Mouse (Mus musculus) limb, embryonic 14.5 days (tissue): ENCODE measurements around the gene Tmem120a. TPM values are rescaled to one million over a fixed set of nuclear protein-coding genes. Genes with fewer than 3 reads are reported as not detected.

Experiments used
- ATAC-seq: fragments of 200-750 bp; cut with Nextera tagmentation; 2 replicates; pipeline ENCODE4 v1.8.0; 2017; ENCODE audit warnings: low read depth, moderate number of reproducible peaks, moderate TSS enrichment; ENCODE audit not compliant: low FRiP score
- DNase-seq: peaks from one replicate; pipeline ENCODE4 v3.0.0-alpha.2; 2015; ENCODE audit warnings: low spot score
- H3K27ac ChIP-seq: fragments of 300-500 bp; sonication (generic); replicated peaks from 2 replicates; pipeline ENCODE4 v1.5.1; 2014; ENCODE audit warnings: low read depth, mild to moderate bottlenecking, low read length, moderate library complexity, mixed read lengths
- H3K27me3 ChIP-seq: fragments of 300-500 bp; sonication (generic); 2 replicates; pipeline ENCODE4 v1.6.1; 2014; ENCODE audit warnings: low read length, mixed read lengths; ENCODE audit not compliant: control insufficient read depth, insufficient read depth
- H3K36me3 ChIP-seq: fragments of 300-500 bp; sonication (generic); 2 replicates; pipeline ENCODE4 v1.6.1; 2014; ENCODE audit warnings: mild to moderate bottlenecking, low read length, moderate library complexity, mixed read lengths; ENCODE audit not compliant: control insufficient read depth, insufficient read depth
- H3K4me1 ChIP-seq: fragments of 300-500 bp; sonication (generic); 2 replicates; pipeline ENCODE4 v1.6.1; 2014; ENCODE audit warnings: antibody characterized with exemption, low read length, mixed read lengths; ENCODE audit not compliant: control insufficient read depth, insufficient read depth
- H3K4me2 ChIP-seq: fragments of 300-500 bp; sonication (generic); replicated peaks from 2 replicates; pipeline ENCODE4 v1.6.1; 2014; ENCODE audit warnings: low read depth, mild to moderate bottlenecking, low read length, moderate library complexity; ENCODE audit not compliant: severe bottlenecking
- H3K4me3 ChIP-seq: fragments of 300-500 bp; sonication (generic); replicated peaks from 2 replicates; pipeline ENCODE4 v1.5.1; 2014; ENCODE audit warnings: low read length
- H3K9ac ChIP-seq: fragments of 300-500 bp; sonication (generic); 2 replicates; pipeline ENCODE4 v1.6.1; 2014; ENCODE audit warnings: mild to moderate bottlenecking, low read depth, low read length, moderate library complexity; ENCODE audit not compliant: severe bottlenecking
- H3K9me3 ChIP-seq: fragments of 300-500 bp; sonication (generic); 2 replicates; pipeline ENCODE4 v1.6.1; 2016; ENCODE audit warnings: low read length; ENCODE audit not compliant: control insufficient read depth
- POLR2A ChIP-seq: fragments of 200-500 bp; IDR thresholded peaks from 2 replicates; pipeline ENCODE4 v1.8.0; 2012; ENCODE audit warnings: inconsistent platforms, mild to moderate bottlenecking, moderate library complexity, borderline replicate concordance; ENCODE audit not compliant: insufficient read depth, insufficient read length; ENCODE audit errors: extremely low read depth
- WGBS: fragments of 180-500 bp; shearing (Covaris S2); extraction: QIAGEN DNeasy Blood & Tissue Kit; methylation state at CpG from one replicate; pipeline ENCODE4 v1.1.7; 2014; 5-methylcytosine and 5-hydroxymethylcytosine counted together
- polyA plus RNA-seq, 2 experiments: library from polyadenylated mRNA; depleted of rRNA in 1 of 2; stranded (reverse) in 1 of 2; unstranded in 1 of 2; fragments of >200 nt; fragmentation: Nextera tagmentation in 1 of 2; extraction: Ambion mirVana in 1 of 2; gene quantifications; 2 replicates each; pipeline versions ENCODE4 v1.2.1 to v1.2.3; 2012 to 2014

Tmem120a gene
- polyA plus RNA-seq, 2 experiments: 21.3 to 48.1 TPM

DNA sequence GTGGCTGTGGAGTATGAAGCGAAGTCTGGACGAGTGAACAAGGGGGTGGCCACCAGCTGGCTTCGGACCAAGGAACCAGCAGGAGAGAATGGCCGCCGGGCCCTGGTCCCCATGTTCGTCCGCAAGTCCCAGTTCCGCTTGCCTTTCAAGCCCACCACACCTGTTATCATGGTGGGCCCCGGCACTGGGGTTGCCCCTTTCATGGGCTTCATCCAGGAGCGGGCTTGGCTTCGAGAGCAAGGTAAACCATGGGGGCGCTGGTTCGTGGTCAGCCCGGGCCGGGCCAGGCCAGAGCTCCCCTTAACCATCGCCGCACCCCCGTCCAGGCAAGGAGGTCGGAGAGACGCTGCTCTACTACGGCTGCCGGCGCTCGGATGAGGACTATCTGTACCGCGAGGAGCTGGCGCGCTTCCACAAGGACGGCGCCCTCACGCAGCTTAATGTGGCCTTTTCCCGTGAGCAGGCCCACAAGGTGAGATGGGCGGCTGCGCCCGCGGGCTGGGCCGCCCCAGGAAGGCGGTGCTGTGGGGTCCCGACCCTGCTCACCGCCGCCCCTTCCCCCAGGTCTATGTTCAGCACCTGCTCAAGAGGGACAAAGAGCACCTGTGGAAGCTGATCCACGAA is 10.1 kb downstream of the Tmem120a start:
- H3K4me1 ChIP-seq: no peaks in the 10 kb centered on the region
- H3K9ac ChIP-seq: no peak overlapping the region
- H3K9me3 ChIP-seq: no peaks in the 10 kb centered on the region
- ATAC-seq: no peak
- no peak for DNase-seq
- TF ChIP-seq POLR2A: no peak
- H3K4me2 ChIP-seq: no peak overlapping the region
- peaks cover 86% of the 10 kb centered on the region for H3K36me3 ChIP-seq
- WGBS: 88% methylated on average over 36 of the region's 42 CpGs
- H3K27ac ChIP-seq: no peak overlapping the region
- H3K4me3 ChIP-seq: no peak overlapping the region
- no peaks in the 10 kb centered on the region for H3K27me3 ChIP-seq

DNA sequence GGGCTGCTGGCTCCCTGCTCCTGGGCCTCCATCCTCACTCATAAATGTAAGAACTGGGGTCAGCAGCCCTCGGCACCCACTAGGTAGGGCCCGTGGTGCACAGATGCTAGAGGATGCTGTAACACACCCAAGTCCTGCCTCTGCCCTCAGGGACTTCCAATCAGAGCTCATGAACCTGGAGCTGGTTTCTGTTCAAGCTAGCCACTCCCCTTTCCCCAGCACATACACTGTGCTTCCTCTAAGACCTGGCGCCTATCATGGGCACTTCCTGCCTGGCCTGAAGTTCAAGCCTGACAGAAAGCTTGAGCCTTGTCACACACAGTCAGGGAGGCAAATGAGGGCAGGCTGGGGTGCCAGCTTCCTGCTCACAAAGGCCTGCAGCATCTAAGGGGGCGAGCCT is 11.2 kb downstream of the Tmem120a start:
- WGBS: 86% methylated on average over 4 of the region's 4 CpGs
- H3K4me2 ChIP-seq: no peak overlapping the region
- no peak overlapping the region for H3K9ac ChIP-seq
- H3K9me3 ChIP-seq: no peaks in the 10 kb centered on the region
- no peaks in the 10 kb centered on the region for H3K4me1 ChIP-seq
- DNase-seq (no peak), ATAC-seq (no peak)
- H3K27me3 ChIP-seq: no peaks in the 10 kb centered on the region
- peaks cover 90% of the 10 kb centered on the region for H3K36me3 ChIP-seq
- H3K4me3 ChIP-seq: no peak overlapping the region
- H3K27ac ChIP-seq: no peak overlapping the region
- no peak for TF ChIP-seq POLR2A

DNA sequence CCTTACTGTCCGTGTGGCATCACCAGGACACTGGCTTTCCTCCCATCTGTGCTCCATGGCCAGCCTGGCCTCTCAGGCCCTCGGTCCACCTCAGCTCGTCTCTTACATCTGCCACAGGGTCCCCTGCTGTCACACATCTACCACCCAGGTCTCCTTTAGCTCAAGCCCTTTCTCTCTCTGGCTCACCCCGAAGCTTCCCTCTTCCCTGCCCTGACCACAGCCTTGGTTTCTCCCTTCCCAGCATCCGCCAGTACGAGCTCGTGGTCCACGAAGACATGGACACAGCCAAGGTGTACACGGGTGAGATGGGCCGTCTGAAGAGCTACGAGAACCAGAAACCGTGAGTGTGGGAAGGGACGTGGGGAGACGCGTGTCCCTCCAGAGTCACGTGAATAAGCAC is 12.9 kb downstream of the Tmem120a start:
- no peaks in the 10 kb centered on the region for H3K27me3 ChIP-seq
- no peak overlapping the region for H3K4me3 ChIP-seq
- ATAC-seq (no peak), DNase-seq (no peak)
- no peak overlapping the region for H3K9ac ChIP-seq
- WGBS: 95% methylated on average over 16 of the region's 16 CpGs
- peaks cover 78% of the 10 kb centered on the region for H3K36me3 ChIP-seq
- no peak overlapping the region for H3K4me2 ChIP-seq
- H3K27ac ChIP-seq: no peak overlapping the region
- TF ChIP-seq POLR2A: no peak
- H3K9me3 ChIP-seq: no peaks in the 10 kb centered on the region
- H3K4me1 ChIP-seq: peaks cover 7% of the 10 kb centered on the region

DNA sequence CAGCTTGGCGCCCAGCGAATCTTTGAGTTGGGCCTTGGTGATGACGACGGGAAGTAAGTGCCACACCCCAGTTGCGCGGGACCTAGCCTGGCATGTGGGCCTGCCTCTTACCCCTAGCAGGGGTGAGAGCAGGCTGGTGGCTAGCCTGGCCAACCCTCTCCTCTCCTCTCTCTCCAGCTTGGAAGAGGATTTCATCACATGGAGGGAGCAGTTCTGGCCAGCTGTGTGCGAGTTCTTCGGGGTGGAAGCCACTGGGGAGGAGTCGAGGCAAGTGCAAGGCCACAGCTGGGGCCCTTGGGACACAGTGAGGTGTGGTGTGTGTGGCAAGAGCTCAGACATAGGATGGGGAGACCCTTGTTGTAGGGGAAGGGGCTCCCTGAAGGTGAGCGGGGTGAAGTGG is 13.3 kb downstream of the Tmem120a start:
- Histone ChIP-seq H3K36me3 (peaks cover 74% of the 10 kb centered on the region), H3K4me1 (peaks cover 11% of the 10 kb centered on the region), H3K4me2 (no peak overlapping the region), H3K27me3 (no peaks in the 10 kb centered on the region), H3K4me3 (no peak overlapping the region), H3K9me3 (no peaks in the 10 kb centered on the region), H3K9ac (no peak overlapping the region), H3K27ac (no peak overlapping the region)
- no peak for DNase-seq
- TF ChIP-seq POLR2A: no peak
- no peak for ATAC-seq
- 95% methylated on average over 10 of the region's 10 CpGs for WGBS

DNA sequence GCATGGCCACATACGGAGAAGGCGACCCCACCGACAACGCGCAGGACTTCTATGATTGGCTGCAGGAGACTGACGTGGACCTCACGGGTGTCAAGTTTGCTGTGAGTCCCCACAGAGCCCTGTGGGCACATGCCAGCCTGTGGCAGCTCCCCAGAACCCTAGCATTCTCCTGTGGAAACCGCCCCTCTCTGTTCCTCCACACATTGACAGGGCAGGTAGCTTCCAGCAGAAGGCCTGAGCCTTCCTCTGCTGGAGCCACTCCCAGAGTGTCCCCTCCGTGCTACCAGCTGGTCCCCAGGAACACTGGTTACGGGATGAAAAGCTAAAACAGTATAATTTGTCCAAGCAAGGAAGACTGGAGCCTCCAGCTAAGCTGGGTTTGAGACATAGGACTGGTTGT is 14.0 kb downstream of the Tmem120a start:
- Histone ChIP-seq H3K27ac (no peak overlapping the region), H3K27me3 (no peaks in the 10 kb centered on the region), H3K36me3 (peaks cover 68% of the 10 kb centered on the region), H3K9ac (no peak overlapping the region), H3K4me1 (peaks cover 18% of the 10 kb centered on the region), H3K4me2 (no peak overlapping the region), H3K4me3 (no peak overlapping the region), H3K9me3 (no peaks in the 10 kb centered on the region)
- ATAC-seq (no peak), DNase-seq (no peak)
- 97% methylated on average over 10 of the region's 10 CpGs for WGBS
- no peak for TF ChIP-seq POLR2A

DNA sequence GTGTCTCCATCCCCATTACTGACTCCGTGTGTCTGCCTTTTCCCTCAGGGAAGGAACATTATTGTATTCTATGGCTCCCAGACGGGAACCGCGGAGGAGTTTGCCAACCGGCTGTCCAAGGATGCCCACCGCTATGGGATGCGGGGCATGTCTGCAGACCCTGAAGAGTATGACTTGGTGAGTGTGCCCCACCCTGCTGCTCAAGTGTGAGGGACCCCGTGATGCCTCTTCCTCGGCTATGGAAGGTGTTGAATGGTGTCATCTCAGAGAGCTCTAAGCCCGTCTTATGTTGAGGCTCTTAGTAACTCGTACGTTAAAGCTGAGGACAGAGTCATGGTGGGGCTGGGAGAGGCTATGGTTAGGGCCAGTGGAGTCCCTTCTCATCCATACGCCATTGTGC is 14.9 kb downstream of the Tmem120a start:
- no peak overlapping the region for H3K9ac ChIP-seq
- DNase-seq (no peak), ATAC-seq (no peak)
- 88% methylated on average over 13 of the region's 13 CpGs for WGBS
- no peak overlapping the region for H3K4me2 ChIP-seq
- H3K27ac ChIP-seq: no peak overlapping the region
- peaks cover 27% of the 10 kb centered on the region for H3K4me1 ChIP-seq
- peaks cover 58% of the 10 kb centered on the region for H3K36me3 ChIP-seq
- H3K9me3 ChIP-seq: no peaks in the 10 kb centered on the region
- no peak for TF ChIP-seq POLR2A
- no peaks in the 10 kb centered on the region for H3K27me3 ChIP-seq
- no peak overlapping the region for H3K4me3 ChIP-seq
